Mouse (Mus musculus): Measurements from ENCODE around the gene 1110008P14Rik.

Gene 1110008P14Rik

GRCm38 (mm10) chr2:32408429-32409424, 27.0 kb upstream of the 1110008P14Rik start:
- DNase-seq (ENCODE audit: low spot score): no peak

- no peak for DNase-seq (ENCODE audit: low spot score)
Measured at GRCm38 (mm10) chr2:32407144-32407824, 25.5 kb upstream of the 1110008P14Rik start.

- peak; percentile 96 for DNase-seq (ENCODE audit: low spot score)
Measured at GRCm38 (mm10) chr2:32404663-32405062, 22.9 kb upstream of the 1110008P14Rik start.

- DNase-seq (ENCODE audit: low spot score): no peak
Measured at GRCm38 (mm10) chr2:32396695-32397094, 15.0 kb upstream of the 1110008P14Rik start.

GRCm38 (mm10) chr2:32395946-32396621, 14.3 kb upstream of the 1110008P14Rik start:
- peak; percentile 96 for DNase-seq (ENCODE audit: low spot score)

- DNase-seq (ENCODE audit: low spot score): peak; percentile 92
Measured at GRCm38 (mm10) chr2:32395484-32395945, 13.8 kb upstream of the 1110008P14Rik start, which contains the start of gene Ptges2. Ptges2 (plus strand) TSS chr2:32395896.

GRCm38 (mm10) chr2:32394973-32395372, 13.2 kb upstream of the 1110008P14Rik start:
- DNase-seq (ENCODE audit: low spot score): peak; percentile 41

- no peak for DNase-seq (ENCODE audit: low spot score)
Measured at GRCm38 (mm10) chr2:32392063-32392462, 10.3 kb upstream of the 1110008P14Rik start.

- DNase-seq (ENCODE audit: low spot score): no peak
Measured at GRCm38 (mm10) chr2:32390871-32391270, 9.1 kb upstream of the 1110008P14Rik start.

GRCm38 (mm10) chr2:32389157-32389556, 7.4 kb upstream of the 1110008P14Rik start:
- no peak for DNase-seq (ENCODE audit: low spot score)

- no peak for DNase-seq (ENCODE audit: low spot score)
Measured at GRCm38 (mm10) chr2:32387706-32388490, 6.2 kb upstream of the 1110008P14Rik start, which contains the start of gene Lcn2. Lcn2 (minus strand) TSS chr2:32388252.

GRCm38 (mm10) chr2:32382689-32383088, 951 bp upstream of the 1110008P14Rik start:
- DNase-seq (ENCODE audit: low spot score): no peak

- no peak for DNase-seq (ENCODE audit: low spot score)
Measured at GRCm38 (mm10) chr2:32381141-32381774, 480 bp downstream of the 1110008P14Rik start.

GRCm38 (mm10) chr2:32380001-32380500, 1.7 kb downstream of the 1110008P14Rik start:
- no peak for DNase-seq (ENCODE audit: low spot score)

GRCm38 (mm10) chr2:32376963-32377362, 4.8 kb downstream of the 1110008P14Rik start:
- DNase-seq (ENCODE audit: low spot score): no peak

GRCm38 (mm10) chr2:32375317-32375940, 6.3 kb downstream of the 1110008P14Rik start:
- DNase-seq (ENCODE audit: low spot score): no peak

- DNase-seq (ENCODE audit: low spot score): no peak
Measured at GRCm38 (mm10) chr2:32374191-32374590, 7.5 kb downstream of the 1110008P14Rik start.

- no peak for DNase-seq (ENCODE audit: low spot score)
Measured at GRCm38 (mm10) chr2:32367315-32367714, 14.4 kb downstream of the 1110008P14Rik start.

GRCm38 (mm10) chr2:32364121-32364520, 17.6 kb downstream of the 1110008P14Rik start:
- DNase-seq (ENCODE audit: low spot score): no peak

Data from MN1 (cell line).